Mouse (Mus musculus): ENCODE results near the gene Spz1.
A peak's percentile ranks its signal among the peaks of the same experiment; 100 is the strongest.

The Spz1 gene

DNA sequence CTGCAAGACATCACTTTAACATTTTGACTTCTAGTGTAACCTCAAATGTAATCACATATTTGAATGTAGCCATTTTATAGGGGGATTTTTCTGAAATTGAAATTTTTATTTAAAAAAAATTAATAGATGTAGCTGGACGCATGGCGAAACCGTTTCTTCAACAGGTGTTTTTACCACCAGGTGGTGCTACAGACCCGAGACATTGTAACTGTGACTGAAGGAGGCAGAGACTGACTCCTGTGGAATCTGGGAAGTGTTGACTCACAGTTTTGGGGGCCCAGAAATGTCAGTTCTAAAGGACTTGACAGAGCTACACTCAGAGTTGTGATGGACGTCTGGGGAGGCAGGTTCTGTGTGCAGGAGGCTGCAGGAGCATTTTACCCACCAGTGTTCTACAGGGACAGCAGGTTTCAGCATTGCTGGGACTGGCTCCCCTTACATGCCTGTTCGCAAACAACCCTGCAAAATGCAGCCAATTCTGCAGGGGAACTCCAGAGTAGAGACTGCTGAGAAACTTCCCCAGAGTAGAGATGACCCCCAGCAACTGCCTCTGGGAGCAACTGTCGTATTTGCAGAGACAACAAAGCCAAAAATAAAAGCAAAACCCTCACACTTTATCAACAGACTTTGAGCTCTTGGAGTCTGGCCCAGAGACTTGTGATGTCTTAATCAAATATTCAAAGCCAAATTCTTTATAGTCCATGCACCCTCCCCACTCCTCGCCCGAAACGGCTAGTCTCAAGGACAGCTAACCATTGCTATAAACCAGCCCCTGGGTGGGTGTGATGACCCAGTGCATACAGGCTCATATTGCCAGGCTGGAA lies 4.5 kb upstream of the Spz1 start:
- DNase-seq (ENCODE audit: low read depth, low spot score): peak; percentile 70

DNA sequence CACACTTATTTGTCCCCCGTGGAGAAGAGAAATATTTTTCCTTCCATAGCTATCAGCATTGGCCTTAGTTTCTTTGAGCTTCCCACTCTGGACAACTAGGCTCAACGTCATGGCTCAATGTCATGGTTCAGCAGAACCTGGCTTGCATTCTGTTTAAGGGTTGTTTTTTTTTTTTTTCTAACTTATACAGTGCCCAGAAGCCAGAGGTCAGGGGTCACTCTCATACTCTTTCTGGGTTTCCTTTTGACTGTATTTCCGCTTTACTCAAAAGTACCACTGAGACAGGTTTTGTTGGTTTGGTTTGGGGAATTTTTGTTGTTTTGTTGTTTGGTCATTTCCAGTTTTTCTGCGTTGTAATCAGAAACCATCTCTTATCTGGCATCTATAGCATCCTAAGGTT lies 2.2 kb upstream of the Spz1 start:
- DNase-seq (ENCODE audit: low read depth, low spot score): no peak

DNA sequence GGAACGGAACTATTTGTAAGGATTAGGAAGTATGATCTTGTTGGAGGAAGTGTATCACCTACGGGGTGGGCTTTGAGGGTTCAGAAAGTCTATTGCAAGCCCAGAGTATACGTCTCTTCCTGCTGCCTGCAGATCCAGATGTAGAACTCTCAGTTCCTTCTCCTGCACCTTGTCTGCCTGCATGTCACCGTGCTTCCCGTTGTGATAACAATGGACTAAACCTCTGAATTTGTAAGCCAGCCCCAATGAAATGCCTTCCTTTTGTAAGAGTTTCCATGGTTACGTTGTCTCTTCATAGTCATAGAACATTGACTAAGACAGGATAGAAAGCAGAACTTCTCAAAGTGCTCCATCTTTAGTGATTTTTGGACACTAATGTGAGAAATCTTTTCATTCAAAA lies 716 bp upstream of the Spz1 start:
- no peak for DNase-seq (ENCODE audit: low read depth, low spot score)

DNA sequence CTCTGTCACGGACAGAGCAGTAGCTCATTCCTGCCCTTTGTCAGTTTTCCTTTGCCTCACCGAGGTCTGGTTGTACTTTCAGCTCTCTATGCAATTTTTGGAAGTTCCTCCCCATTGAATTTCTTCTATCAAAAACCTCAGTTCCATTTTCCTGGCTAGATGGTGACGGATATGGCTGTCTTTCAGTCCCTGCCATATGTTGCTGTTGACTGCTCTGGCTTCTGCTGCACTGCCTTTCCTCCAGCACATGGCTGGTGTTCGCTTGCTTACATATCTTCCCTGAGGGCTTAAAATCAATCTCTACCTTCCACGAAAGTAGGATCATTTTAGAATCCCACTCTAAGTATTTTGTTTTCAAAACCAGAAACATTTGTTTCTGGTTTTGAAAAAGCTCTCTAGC lies 16.5 kb downstream of the Spz1 start:
- no peak for DNase-seq (ENCODE audit: low read depth, low spot score)

DNA sequence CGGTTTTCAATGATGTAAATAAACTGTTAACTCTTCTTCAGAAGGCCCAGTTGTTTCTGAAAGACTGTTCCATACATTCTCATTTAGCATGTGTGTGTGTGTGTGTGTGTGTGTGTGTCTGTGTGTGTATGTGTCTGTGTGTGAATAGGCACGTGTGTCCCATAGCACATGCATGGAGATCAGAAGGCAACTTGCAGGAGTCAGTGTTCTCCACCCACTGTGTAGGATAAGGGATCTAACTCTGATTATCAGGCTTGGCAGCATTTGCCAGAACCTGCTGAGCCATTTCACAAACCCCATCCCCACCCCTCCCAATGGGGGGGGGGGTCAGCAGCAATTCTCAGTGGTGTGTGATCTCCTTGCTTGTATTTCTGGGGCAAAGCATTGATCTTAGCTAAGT lies 18.7 kb downstream of the Spz1 start:
- no peak for DNase-seq (ENCODE audit: low read depth, low spot score)

DNA sequence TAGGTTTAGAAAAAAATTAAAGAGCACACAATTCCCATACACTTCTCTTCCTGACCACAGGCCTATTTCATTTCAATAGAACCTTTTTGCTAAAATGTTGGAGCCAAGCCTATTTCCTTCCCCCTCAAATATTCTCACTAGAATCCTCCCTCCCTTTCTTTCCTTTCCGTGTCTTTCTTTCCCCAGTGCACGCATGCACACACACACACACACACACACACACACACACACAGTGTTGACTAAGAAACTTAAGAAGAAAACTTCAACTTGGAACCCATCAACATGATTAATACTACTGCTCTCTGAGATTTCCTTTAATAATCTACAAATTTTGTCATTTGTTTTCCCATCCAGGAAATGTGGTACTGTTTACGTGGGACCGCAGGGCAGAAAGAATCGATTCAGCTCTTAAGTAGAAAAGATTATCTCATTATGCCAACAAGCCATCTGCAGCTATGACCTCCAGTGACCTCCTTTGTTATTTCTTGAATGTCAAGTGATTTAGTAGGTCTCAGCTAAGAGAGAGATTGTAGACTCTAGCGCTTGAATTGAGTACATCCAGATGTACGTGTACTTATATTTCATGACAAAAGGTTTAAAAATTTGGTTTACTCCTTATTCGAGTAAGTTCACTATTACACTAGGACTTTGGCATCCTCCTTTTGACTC lies 19.4 kb downstream of the Spz1 start:
- peak; percentile 83 for DNase-seq (ENCODE audit: low read depth, low spot score)

DNA sequence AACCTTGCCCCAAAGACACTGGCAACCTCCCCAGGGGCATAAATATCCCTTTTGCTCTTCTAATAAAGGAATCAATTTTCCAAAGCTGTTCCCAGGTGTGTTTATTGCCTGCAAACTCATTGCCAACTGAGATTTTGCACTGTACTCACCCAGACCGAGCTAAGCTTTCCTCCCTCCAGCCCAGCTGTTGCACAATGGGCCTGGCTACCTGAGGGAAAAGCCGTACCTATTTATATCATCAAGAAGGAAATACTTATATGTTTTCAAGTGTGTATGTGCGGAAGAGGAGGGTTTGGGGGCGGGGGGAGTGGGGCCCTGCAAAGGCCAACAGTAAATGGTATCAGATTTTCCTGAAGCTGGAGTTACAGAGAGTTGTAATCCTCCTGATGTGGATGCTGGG lies 28.9 kb downstream of the Spz1 start:
- DNase-seq (ENCODE audit: low read depth, low spot score): no peak

DNA sequence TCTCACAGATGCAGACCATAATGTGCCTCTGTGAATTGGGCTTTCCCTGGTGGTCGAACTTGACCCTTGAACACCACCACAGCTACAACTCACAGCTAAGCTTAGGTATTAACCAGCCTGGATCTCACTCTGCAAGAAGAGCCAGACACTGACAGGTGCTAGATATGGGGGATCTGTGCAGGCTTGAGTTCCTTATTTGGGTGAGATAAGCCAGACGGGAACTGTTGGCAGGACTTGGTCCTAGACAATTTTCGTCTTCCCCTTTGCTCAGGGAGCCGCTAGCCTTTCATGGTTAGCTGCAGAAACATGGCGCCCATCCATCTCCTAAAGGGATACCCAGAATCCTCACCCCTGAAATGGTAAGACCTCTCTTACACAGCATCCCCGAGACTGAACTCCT lies 35.0 kb downstream of the Spz1 start:
- DNase-seq (ENCODE audit: low read depth, low spot score): no peak

DNA sequence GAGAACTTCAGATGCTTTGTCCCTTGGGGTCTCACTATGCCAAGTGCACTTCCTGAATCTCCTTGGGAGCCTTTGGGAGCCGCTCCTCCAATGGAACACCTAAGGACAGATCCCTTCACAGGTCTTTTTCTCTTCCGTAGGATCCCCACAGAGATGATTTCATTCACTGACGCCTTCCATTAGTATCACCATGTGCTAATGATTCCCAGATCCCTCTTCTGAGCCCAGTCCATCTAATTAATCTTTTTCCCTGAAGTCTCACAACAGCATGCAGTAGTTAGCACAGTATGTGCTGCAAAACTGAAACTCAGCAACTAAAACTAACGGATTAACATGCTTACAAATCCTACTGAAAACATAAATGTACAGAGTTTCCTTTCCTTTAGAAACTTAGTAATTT lies 36.8 kb downstream of the Spz1 start:
- no peak for DNase-seq (ENCODE audit: low read depth, low spot score)

DNA sequence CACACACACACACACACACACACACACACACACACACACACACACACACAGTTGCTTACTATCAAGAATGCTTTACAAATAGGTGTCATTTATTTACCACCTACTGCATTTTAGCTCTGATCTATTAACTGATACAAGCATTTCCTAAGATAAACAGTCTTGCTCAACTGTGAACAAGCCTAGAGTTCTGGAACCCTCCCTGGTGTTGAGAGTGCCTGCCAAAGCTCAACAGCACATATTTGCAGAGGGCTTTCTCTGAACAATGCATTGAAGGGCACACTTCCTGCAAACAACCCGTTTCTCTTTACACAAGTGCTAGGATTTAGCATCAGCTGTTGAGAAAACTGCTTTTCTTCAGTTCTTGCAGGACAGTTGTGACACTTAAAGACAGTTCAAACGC lies 42.2 kb downstream of the Spz1 start:
- no peak for DNase-seq (ENCODE audit: low read depth, low spot score)

DNA sequence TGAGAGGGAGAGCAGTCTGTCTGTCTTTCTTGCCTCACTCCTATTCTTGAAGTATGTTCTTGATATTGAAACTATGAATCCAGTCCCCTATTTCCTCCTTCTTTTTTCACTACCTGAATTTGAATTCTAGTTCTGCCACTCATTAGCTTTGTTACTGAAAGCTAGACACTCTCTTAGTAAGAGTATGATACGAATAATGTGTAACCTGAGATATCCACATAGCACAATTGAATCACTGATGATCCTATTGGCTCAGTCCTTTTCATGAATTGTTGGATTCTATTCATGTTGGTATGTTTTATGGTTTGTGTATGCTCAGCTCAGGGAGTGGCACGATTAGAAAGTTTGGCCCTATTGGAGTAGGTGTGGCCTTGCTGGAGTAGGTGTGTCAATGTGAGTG lies 43.8 kb downstream of the Spz1 start:
- DNase-seq (ENCODE audit: low read depth, low spot score): no peak

DNA sequence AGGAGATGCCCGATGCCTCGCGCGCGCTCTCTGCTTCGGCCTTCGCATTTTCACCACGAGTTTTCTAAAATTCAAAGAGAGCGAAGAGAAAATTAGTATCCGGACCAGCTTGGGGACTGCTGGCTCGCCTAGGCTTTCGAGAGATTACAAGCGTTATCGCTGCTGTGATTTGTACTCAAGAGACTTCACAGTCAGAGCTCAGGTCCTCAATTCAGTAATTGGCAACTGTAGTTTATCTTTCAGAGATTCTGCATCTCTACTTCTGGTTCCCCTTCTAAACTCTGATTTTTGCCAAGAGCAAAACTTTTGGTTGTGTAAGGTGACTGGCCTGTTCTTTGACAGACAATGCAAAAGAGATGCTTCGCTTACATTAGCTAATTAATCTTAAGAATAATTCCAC lies 44.7 kb downstream of the Spz1 start:
- DNase-seq (ENCODE audit: low read depth, low spot score): no peak

DNA sequence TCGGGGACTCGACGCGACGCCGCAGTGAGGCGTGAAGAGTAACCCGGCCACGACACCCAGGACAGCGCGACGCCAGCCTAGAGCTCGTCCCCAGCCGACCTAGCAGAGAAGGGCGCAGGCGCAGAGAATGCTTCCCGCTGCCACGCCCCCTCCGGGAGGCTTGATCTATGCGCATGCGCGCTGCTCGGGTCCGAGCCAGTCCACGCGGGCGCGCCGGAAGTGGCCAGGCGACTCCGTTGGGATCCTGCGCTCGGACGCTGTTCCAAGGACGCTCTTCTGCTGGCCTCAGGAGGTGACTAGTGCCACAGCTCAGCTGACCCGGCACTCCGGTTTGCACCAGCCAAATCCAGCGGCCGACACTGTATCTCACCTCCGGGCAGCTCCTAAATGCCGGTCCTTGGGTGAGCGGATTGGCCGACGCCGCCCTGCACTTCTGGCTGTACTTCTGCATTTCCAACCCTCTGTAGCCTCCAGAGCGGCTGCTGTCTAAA lies 45.2 kb downstream of the Spz1 start, which contains the start of gene Zfyve16:
Zfyve16 (minus strand) TSS at position 148 of the 491 bp plus-strand sequence.
- peak; percentile 96 for DNase-seq (ENCODE audit: low read depth, low spot score)

DNA sequence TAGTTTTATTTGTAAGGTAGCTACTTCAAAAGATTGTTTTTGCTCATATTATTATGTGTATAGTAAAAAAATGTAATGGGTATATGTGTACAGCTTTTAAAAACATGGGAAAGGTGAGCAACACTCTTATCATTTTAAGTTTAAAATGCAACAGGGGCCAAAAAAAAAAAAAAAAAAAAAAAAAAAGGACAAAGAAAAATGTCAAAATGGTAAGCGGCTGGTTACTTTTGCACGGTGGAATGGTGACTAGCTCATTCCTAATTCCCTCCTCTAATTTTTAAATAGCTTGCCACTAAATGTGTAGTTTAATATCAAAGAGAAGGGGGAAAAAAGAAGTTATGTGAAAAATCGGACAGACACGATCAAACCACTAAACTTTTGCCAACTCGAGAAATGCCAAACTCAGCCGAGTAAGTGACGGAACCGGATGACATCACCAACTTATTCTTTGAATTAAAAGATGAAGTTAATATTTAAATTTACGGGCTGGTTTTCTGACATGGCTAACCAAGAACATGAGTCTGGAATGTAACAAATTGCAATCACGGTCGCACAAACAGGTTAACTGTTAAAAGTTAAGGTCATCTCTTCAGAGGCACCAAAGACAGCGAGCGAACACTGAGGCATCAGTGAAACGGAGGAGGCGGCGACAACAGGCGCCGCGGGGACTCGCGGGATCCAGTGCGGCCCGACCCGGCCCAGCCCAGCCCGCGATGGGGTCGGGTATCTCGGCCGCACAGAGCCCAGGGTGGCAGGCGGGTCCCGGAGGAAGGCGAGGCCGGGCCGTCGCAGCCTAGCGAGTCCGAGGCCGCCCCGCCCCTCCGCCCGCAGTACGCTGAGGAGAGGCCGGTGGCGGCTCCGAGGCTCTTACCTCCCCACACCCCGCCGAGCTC lies 45.9 kb downstream of the Spz1 start:
- peak; percentile 25 for DNase-seq (ENCODE audit: low read depth, low spot score)

Measured in forelimb bud, embryonic 11.5 days (tissue).